Mouse (Mus musculus) yolk sac, embryonic 10.5 days (tissue): Measurements from ENCODE around the gene BC035044.
A peak's percentile ranks its signal among the peaks of the same experiment; 100 is the strongest.
"Not testable (repeated sequence)": the region's sequence is repeated elsewhere in the genome, so short reads cannot be mapped to it uniquely, and the experiment has no call there.

Experiments
- DNase-seq: peaks from one replicate; pipeline ENCODE4 v3.0.0-alpha.2; 2017; ENCODE audit warnings: low spot score

BC035044 gene

GRCm38 (mm10) chr6:128850671-128851070, 40.3 kb downstream of the BC035044 start:
- DNase-seq: no peak

- peak; percentile 57 for DNase-seq
Observed at GRCm38 (mm10) chr6:128849902-128850301, 41.0 kb downstream of the BC035044 start.

- DNase-seq: no peak
Observed at GRCm38 (mm10) chr6:128847401-128847800, 43.5 kb downstream of the BC035044 start.

- DNase-seq: peak; percentile 21
Observed at GRCm38 (mm10) chr6:128845998-128846542, 44.9 kb downstream of the BC035044 start.

GRCm38 (mm10) chr6:128845319-128845979, 45.5 kb downstream of the BC035044 start:
- DNase-seq: peak; percentile 87

GRCm38 (mm10) chr6:128844586-128845080, 46.3 kb downstream of the BC035044 start:
- DNase-seq: no peak

- no peak for DNase-seq
Observed at GRCm38 (mm10) chr6:128844131-128844530, 46.8 kb downstream of the BC035044 start.

- DNase-seq: peak; percentile 85
Observed at GRCm38 (mm10) chr6:128843479-128843992, 47.4 kb downstream of the BC035044 start.

- peak; percentile 95 for DNase-seq
Observed at GRCm38 (mm10) chr6:128842945-128843478, 47.9 kb downstream of the BC035044 start.

GRCm38 (mm10) chr6:128842356-128842944, 48.5 kb downstream of the BC035044 start:
- DNase-seq: no peak

GRCm38 (mm10) chr6:128841327-128842089, 49.4 kb downstream of the BC035044 start:
- DNase-seq: peak; percentile 14

GRCm38 (mm10) chr6:128840669-128841068, 50.3 kb downstream of the BC035044 start:
- not testable (repeated sequence) for DNase-seq

- DNase-seq: no peak
Observed at GRCm38 (mm10) chr6:128839921-128840320, 51.0 kb downstream of the BC035044 start.

GRCm38 (mm10) chr6:128839266-128839771, 51.6 kb downstream of the BC035044 start:
- peak; percentile 87 for DNase-seq

GRCm38 (mm10) chr6:128838342-128839265, 52.3 kb downstream of the BC035044 start:
- DNase-seq: peak; percentile 91

- DNase-seq: peak; percentile 48
Observed at GRCm38 (mm10) chr6:128837454-128838341, 53.2 kb downstream of the BC035044 start.

GRCm38 (mm10) chr6:128836955-128837334, 54.0 kb downstream of the BC035044 start:
- no peak for DNase-seq

GRCm38 (mm10) chr6:128836191-128836954, 54.6 kb downstream of the BC035044 start:
- no peak for DNase-seq

GRCm38 (mm10) chr6:128835571-128835970, 55.4 kb downstream of the BC035044 start:
- peak; percentile 40 for DNase-seq
